7 mouse cellular contexts compared by ENCODE assay signal in genomic region chr1:74283686-74284463, GRCm38 (mm10). TPM values are rescaled to one million over a fixed set of nuclear protein-coding genes. Genes with fewer than 3 reads are reported as not detected.
A peak's percentile ranks its signal among the peaks of the same experiment; 100 is the strongest.
DNase-seq lines count a peak whose midpoint lies in the region; ATAC-seq and TF ChIP-seq lines count a peak whose summit lies in the region.

No protein-coding gene starts in this region.

- no peaks in the 10 kb centered on the region for H3K9me3 ChIP-seq in E14TG2a.4 (ENCODE audit: low read length)
- H3K9me3 ChIP-seq in embryonic facial prominence, embryonic 12.5 days: no peaks in the 10 kb centered on the region

- peak overlapping the region; percentile 76; the same call in 1 of the 2 replicates for H3K27ac ChIP-seq in embryonic facial prominence, embryonic 12.5 days

- H3K4me3 ChIP-seq in E14TG2a.4 (replicated peaks; ENCODE audit: low read length): peak overlapping the region; percentile 95
- peak overlapping the region; percentile 81 for H3K4me3 ChIP-seq in embryonic facial prominence, embryonic 12.5 days

- H3K36me3 ChIP-seq in E14TG2a.4 (ENCODE audit: insufficient read depth, low read length): peaks cover 73% of the 10 kb centered on the region
- H3K36me3 ChIP-seq in embryonic facial prominence, embryonic 12.5 days: peaks cover 46% of the 10 kb centered on the region

- no peaks in the 10 kb centered on the region for H3K27me3 ChIP-seq in E14TG2a.4 (ENCODE audit: insufficient read depth, low read length)
- H3K27me3 ChIP-seq in embryonic facial prominence, embryonic 12.5 days: no peaks in the 10 kb centered on the region

- peak; percentile 72 for DNase-seq in adipocyte (ENCODE audit: low spot score)
- DNase-seq in heart, postnatal 14 days: peak; percentile 52 to 61
- DNase-seq in layer of hippocampus, adult 8-10 months (ENCODE audit: low spot score in 2 of 2): peak; percentile 41 to 60
- peak; percentile 68 for DNase-seq in lung, postnatal 36 days
- DNase-seq in right cerebral cortex, postnatal 4 days: peak; percentile 52

- peak overlapping the region; percentile 86 for H3K4me2 ChIP-seq in embryonic facial prominence, embryonic 12.5 days (replicated peaks)

- WGBS in embryonic facial prominence, embryonic 12.5 days: 14% methylated on average over 15 of the region's 15 CpGs

- peaks cover 80% of the 10 kb centered on the region for H3K4me1 ChIP-seq in E14TG2a.4 (replicated peaks; ENCODE audit: low read depth, low read length)
- H3K4me1 ChIP-seq in embryonic facial prominence, embryonic 12.5 days: peaks cover 10% of the 10 kb centered on the region

- intact Hi-C loops in heart, postnatal 14 days (cut with DNase I): loop anchor here (1.0 kb wide), 1 partner anchor 78 kb away; no protein-coding TSS in a partner anchor

- no peak for TF ChIP-seq CTCF in E14TG2a.4 (conservative IDR thresholded peaks at IDR 0.05; ENCODE audit: low read length)

- peak; percentile 48; the same call in 1 of the 2 replicates for ATAC-seq in embryonic facial prominence, embryonic 12.5 days (ENCODE audit: insufficient number of reproducible peaks, insufficient read depth, low FRiP score, low TSS enrichment)

- peak overlapping the region; percentile 82 for H3K9ac ChIP-seq in embryonic facial prominence, embryonic 12.5 days

RNA-seq across cellular contexts. Expression of gene Aamp, which starts 0.7 kb away (rescaled TPM):
- 211 and 213 TPM in 2 replicates for polyA plus RNA-seq in embryonic facial prominence, embryonic 12.5 days (2016; fragmentation: Nextera tagmentation; extraction: Ambion mirVana)
- total RNA-seq in heart, postnatal 14 days (2021): 10 to 100 TPM; 95.5 to 98.9 TPM
- 100 to 1,000 TPM; 150 to 159 (median 154) TPM for total RNA-seq in layer of hippocampus, adult 8-10 months (2022)

RNA-seq across cellular contexts. Expression of gene Pnkd, which starts 0.9 kb away (rescaled TPM):
- 106 TPM in 2 replicates for polyA plus RNA-seq in embryonic facial prominence, embryonic 12.5 days (2016; fragmentation: Nextera tagmentation; extraction: Ambion mirVana)
- 100 to 1,000 TPM; 190 to 191 TPM for total RNA-seq in heart, postnatal 14 days (2021)
- 100 to 1,000 TPM; 170 to 190 (median 177) TPM for total RNA-seq in layer of hippocampus, adult 8-10 months (2022)

RNA-seq across cellular contexts. Expression of gene Gpbar1, which starts 5.5 kb away (rescaled TPM):
- polyA plus RNA-seq in embryonic facial prominence, embryonic 12.5 days (2016; fragmentation: Nextera tagmentation; extraction: Ambion mirVana): not detected in 2 replicates
- not detected for total RNA-seq in heart, postnatal 14 days (2021)
- not detected for total RNA-seq in layer of hippocampus, adult 8-10 months (2022)

RNA-seq across cellular contexts. Expression of gene Tmbim1, which starts 21.5 kb away (rescaled TPM):
- 18.4 and 20.1 TPM in 2 replicates for polyA plus RNA-seq in embryonic facial prominence, embryonic 12.5 days (2016; fragmentation: Nextera tagmentation; extraction: Ambion mirVana)
- 10 to 100 TPM; 34.6 to 39.4 TPM for total RNA-seq in heart, postnatal 14 days (2021)
- total RNA-seq in layer of hippocampus, adult 8-10 months (2022): 10 to 100 TPM; 24.9 to 37.2 (median 33.3) TPM

RNA-seq across cellular contexts. Expression of gene Arpc2, which starts 48.0 kb away (rescaled TPM):
- polyA plus RNA-seq in embryonic facial prominence, embryonic 12.5 days (2016; fragmentation: Nextera tagmentation; extraction: Ambion mirVana): 378 and 381 TPM in 2 replicates
- 100 to 1,000 TPM; 143 to 165 TPM for total RNA-seq in heart, postnatal 14 days (2021)
- 100 to 1,000 TPM; 324 to 350 (median 341) TPM for total RNA-seq in layer of hippocampus, adult 8-10 months (2022)

Comparison
In these comparisons a context has a peak if more than half of its experiments do, and no peak if none do; other contexts are left out.
1. Peak in every context shown above with its lines: DNase-seq, ATAC-seq, H3K4me3 ChIP-seq and H3K27ac ChIP-seq.